Mouse (Mus musculus) lung, adult 2 months (tissue): ENCODE results near the gene Topors.

ENCODE experiments used
- CTCF ChIP-seq: fragments of 200-500 bp; IDR thresholded peaks from 2 replicates; pipeline ENCODE4 v1.5.1; 2011; ENCODE audit warnings: mild to moderate bottlenecking, low read length, control low read depth; ENCODE audit not compliant: insufficient read depth
- POLR2A ChIP-seq: fragments of 200-500 bp; IDR thresholded peaks from 2 replicates; pipeline ENCODE4 v1.6.1; 2011; ENCODE audit warnings: low read depth, mild to moderate bottlenecking, control low read depth, low read length, borderline replicate concordance; ENCODE audit errors: extremely low read depth

- TF ChIP-seq POLR2A (no peak), CTCF (no peak)
Observed at GRCm38 (mm10) chr4:40236829-40237228, 32.8 kb downstream of the Topors start.
